Mouse (Mus musculus) forebrain, embryonic 16.5 days (tissue): Measurements from ENCODE around the gene R3hdm1. TPM values are rescaled to one million over a fixed set of nuclear protein-coding genes. Genes with fewer than 3 reads are reported as not detected.

Source experiments
- ATAC-seq: fragments of 200-750 bp; cut with Nextera tagmentation; 2 replicates; pipeline ENCODE4 v1.8.0; 2017; ENCODE audit warnings: mild to moderate bottlenecking, moderate library complexity
- H3K27ac ChIP-seq: fragments of 300-500 bp; sonication (generic); 2 replicates; pipeline ENCODE4 v1.5.1; 2014; ENCODE audit warnings: low read length, control low read depth
- H3K27me3 ChIP-seq: fragments of 300-500 bp; sonication (generic); replicated peaks from 2 replicates; pipeline ENCODE4 v1.6.1; 2014; ENCODE audit warnings: low read length; ENCODE audit not compliant: control insufficient read depth, insufficient read depth
- H3K36me3 ChIP-seq: fragments of 300-500 bp; sonication (generic); 2 replicates; pipeline ENCODE4 v1.6.1; 2014; ENCODE audit not compliant: control insufficient read depth, insufficient read depth
- H3K4me1 ChIP-seq: fragments of 300-500 bp; sonication (generic); replicated peaks from 2 replicates; pipeline ENCODE4 v1.6.1; 2014; ENCODE audit warnings: low read length; ENCODE audit not compliant: control insufficient read depth, insufficient read depth
- H3K4me2 ChIP-seq: fragments of 300-500 bp; sonication (generic); 2 replicates; pipeline ENCODE4 v1.6.1; 2014; ENCODE audit warnings: mild to moderate bottlenecking, low read length, control low read depth
- H3K4me3 ChIP-seq: fragments of 300-500 bp; sonication (generic); replicated peaks from 2 replicates; pipeline ENCODE4 v1.5.1; 2014; ENCODE audit warnings: mild to moderate bottlenecking, low read length, control low read depth
- H3K9ac ChIP-seq: fragments of 300-500 bp; sonication (generic); replicated peaks from 2 replicates; pipeline ENCODE4 v1.6.1; 2014; ENCODE audit warnings: low read depth, low read length, control low read depth
- H3K9me3 ChIP-seq: fragments of 300-500 bp; sonication (generic); 2 replicates; pipeline ENCODE4 v1.6.1; 2016; ENCODE audit warnings: low read length; ENCODE audit not compliant: control insufficient read depth
- WGBS: fragments of 180-500 bp; shearing (Covaris S2); extraction: QIAGEN DNeasy Blood & Tissue Kit; methylation state at CpG from one replicate; pipeline ENCODE4 v1.1.7; 2014; 5-methylcytosine and 5-hydroxymethylcytosine counted together
- polyA plus RNA-seq: library from polyadenylated mRNA; unstranded; fragments of >200 nt; fragmentation: Nextera tagmentation; extraction: Ambion mirVana; gene quantifications from 2 replicates; pipeline ENCODE4 v1.2.1, GENCODE M21; 2015

The R3hdm1 gene
- polyA plus RNA-seq, result 95.8 and 109 TPM in 2 replicates

DNA sequence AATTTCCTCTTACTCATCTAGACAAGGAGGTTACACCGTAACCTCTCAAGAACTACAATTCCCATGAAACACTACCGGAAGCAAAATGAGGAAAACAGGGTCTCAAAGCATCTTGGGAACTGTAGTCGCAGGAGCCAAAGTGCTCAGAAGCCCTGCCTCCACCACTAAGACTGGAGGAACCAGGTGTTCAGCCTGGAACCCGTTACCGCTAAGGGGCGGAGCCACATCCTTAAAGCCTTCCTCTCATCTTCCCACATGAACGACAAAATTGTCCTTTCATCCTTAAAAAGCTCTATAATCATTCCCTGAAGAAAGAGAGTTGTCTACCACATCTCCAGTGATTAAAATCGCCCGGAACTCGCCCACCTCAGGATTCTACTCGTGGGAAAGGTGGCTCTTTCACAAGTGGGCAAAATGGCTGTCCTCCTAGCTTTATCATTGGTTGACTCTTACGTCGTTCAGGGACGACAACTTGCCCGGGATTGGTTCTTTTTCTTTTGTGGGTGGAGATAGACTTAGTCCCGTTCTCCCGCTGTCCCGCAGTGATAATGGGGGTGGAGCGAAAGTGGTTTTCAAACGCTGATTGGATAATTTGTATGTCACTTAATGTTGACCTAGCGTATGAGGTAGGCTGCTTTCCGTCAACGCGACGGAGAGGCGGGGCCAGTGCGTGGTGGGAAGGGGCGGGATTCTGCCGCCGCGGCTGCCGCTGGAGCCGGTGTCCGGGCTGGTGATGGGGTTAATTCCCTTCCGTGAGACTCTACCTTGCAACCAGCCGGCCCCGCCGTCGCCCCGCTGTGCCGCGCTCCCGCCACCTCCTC, at the start of gene R3hdm1, which contains the start of gene Zranb3:
TSS of gene R3hdm1 (plus strand) at position 661 of the 821 bp plus-strand sequence.
TSS of gene Zranb3 (minus strand) at position 407 of the 821 bp plus-strand sequence.
- H3K27ac ChIP-seq, result peak within 1 kb of the TSS; percentile 96
- no peaks in the 10 kb centered on the region for H3K27me3 ChIP-seq
- no peaks in the 10 kb centered on the region for H3K9me3 ChIP-seq
- H3K36me3 ChIP-seq, result no peaks in the 10 kb centered on the region
- H3K4me3 ChIP-seq, result peak within 1 kb of the TSS; percentile 94
- peak; percentile 95 for ATAC-seq
- H3K9ac ChIP-seq, result peak within 1 kb of the TSS; percentile 94
- under 1% methylated on average over 43 of the region's 43 CpGs for WGBS
- H3K4me1 ChIP-seq, result peaks cover 12% of the 10 kb centered on the region
- H3K4me2 ChIP-seq, result peak within 1 kb of the TSS; percentile 79

DNA sequence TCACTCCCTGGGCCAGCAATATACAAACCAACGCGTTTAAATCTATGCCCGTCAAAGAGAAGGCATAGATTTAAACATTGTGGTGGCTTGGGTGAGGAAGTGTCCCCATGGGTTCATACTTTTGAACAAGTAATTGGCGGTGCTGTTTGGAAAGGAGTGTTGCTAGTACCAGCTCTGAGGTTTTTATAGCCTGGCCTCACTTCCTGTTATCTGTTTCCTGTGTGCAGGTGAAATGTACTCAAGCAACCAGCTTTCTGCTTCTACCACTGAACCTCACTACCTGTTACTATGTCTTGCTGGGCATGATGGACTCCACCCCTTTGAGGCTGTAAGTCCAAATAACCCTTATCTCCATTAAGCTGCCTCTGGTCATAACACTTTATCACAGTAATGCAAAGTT, 45.8 kb upstream of the R3hdm1 start:
- H3K4me3 ChIP-seq, result no peak overlapping the region
- no peak overlapping the region for H3K4me2 ChIP-seq
- no peak overlapping the region for H3K27ac ChIP-seq
- 98% methylated on average over 4 of the region's 4 CpGs for WGBS
- H3K9me3 ChIP-seq, result no peaks in the 10 kb centered on the region
- H3K4me1 ChIP-seq, result no peaks in the 10 kb centered on the region
- H3K27me3 ChIP-seq, result no peaks in the 10 kb centered on the region
- no peaks in the 10 kb centered on the region for H3K36me3 ChIP-seq
- ATAC-seq, result no peak
- H3K9ac ChIP-seq, result no peak overlapping the region

DNA sequence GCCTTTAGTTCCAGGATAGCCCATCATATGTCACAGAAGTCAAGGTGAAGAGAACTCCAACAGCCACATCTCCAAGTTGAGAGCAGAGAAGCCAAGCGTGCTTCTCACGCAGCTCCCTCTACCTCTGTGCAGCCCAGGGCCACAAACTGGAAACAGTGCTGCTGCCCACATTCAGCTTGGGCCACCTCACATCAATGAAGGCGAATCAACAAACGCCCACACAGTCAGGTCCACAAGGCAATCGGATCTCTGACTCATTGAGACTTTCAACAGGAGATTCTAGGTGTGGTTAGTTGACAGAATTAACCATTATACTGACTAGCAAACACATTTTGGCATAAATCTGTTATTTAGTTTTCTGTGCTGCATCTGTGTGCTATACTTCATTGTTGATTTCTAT, 44.5 kb upstream of the R3hdm1 start:
- H3K4me1 ChIP-seq, result no peaks in the 10 kb centered on the region
- ATAC-seq, result no peak
- 95% methylated on average over 5 of the region's 5 CpGs for WGBS
- no peaks in the 10 kb centered on the region for H3K27me3 ChIP-seq
- no peaks in the 10 kb centered on the region for H3K9me3 ChIP-seq
- no peaks in the 10 kb centered on the region for H3K36me3 ChIP-seq
- H3K4me2 ChIP-seq, result no peak overlapping the region
- H3K27ac ChIP-seq, result no peak overlapping the region
- H3K9ac ChIP-seq, result no peak overlapping the region
- no peak overlapping the region for H3K4me3 ChIP-seq

DNA sequence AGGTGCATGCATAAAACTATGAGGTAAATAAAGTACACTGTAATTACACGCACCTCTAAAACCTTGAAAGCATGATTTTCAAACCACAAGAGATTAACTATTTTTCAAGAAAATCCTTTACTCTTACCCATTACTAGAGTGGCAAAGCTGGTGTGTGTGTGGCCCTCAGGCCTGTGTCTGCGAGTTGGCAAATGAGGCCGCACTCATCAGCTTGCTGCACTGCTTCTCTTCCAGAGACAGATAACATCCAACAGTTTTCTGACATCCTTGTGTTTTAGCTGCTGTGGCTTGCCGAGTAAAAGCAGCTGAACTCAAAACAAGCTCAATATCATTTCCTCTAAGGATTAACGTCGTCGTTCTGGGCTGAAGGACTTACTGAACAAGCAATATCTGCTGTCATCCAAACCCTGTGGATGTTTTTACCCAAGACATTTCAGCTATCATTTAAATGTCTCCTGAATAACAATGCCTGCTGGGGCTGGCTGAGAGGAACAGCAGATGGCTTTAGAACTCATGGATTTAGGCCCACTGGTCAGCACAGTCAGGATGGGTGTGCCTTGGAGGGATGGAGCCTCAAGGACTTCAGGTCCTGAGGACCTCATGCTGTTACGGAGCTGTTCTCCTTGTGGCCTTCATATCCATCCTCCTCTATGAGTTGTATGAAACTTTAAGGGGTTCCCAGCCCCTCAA, 42.3 kb upstream of the R3hdm1 start:
- ATAC-seq, result no peak

DNA sequence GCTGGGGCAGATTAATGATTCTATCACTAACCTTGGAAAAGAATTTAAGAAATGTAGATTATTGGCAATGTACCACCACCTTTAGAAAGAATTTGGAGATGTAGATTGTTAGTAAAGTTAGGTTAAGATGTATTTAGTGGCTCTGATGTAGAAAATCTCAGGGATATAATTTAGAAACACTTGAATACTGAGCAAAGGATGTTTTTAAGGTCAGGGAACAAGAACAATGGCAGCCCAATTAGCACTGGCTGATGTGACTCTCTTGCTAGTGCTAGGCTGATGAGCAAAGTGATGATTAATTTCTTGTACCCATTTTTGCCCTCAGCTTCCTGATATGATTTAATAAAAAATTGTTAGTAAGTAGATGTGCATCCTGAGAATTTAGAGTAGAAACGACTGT, 41.7 kb upstream of the R3hdm1 start:
- H3K9ac ChIP-seq, result no peak overlapping the region
- H3K27ac ChIP-seq, result no peak overlapping the region
- WGBS, result 79% methylated on average over 1 of the region's 1 CpGs
- H3K4me1 ChIP-seq, result no peaks in the 10 kb centered on the region
- no peak for ATAC-seq
- H3K4me3 ChIP-seq, result no peak overlapping the region
- no peaks in the 10 kb centered on the region for H3K27me3 ChIP-seq
- no peak overlapping the region for H3K4me2 ChIP-seq
- H3K9me3 ChIP-seq, result no peaks in the 10 kb centered on the region
- no peaks in the 10 kb centered on the region for H3K36me3 ChIP-seq

More for the DNA sequence above, 42.3 kb upstream of the R3hdm1 start:
- H3K27ac ChIP-seq, result no peak overlapping the region
- H3K4me1 ChIP-seq, result no peaks in the 10 kb centered on the region
- H3K9me3 ChIP-seq, result no peaks in the 10 kb centered on the region
- H3K9ac ChIP-seq, result no peak overlapping the region
- 70% methylated on average over 8 of the region's 8 CpGs for WGBS
- H3K27me3 ChIP-seq, result no peaks in the 10 kb centered on the region
- H3K36me3 ChIP-seq, result no peaks in the 10 kb centered on the region
- H3K4me3 ChIP-seq, result no peak overlapping the region
- no peak overlapping the region for H3K4me2 ChIP-seq

DNA sequence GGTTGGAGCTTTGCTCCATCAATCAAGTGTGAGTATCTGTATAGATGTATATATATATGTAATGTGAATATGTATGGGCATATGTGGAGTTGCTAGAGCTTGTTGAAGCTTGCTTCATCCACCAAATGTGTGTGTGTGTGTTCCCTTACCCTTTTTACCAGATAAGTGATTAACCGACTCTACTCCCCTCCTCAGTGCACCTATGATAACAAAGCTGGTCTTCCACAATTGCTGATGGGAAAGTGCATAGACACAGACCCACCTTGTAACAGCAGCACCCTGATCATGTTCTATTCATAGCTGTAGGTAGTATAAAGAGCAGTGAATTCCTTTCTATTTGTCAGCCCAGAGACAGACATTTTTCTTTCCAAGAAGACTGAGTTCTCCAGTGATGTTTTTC, 40.9 kb upstream of the R3hdm1 start:
- Histone ChIP-seq H3K4me3 (no peak overlapping the region), H3K9ac (no peak overlapping the region), H3K36me3 (no peaks in the 10 kb centered on the region), H3K27ac (no peak overlapping the region), H3K4me2 (no peak overlapping the region), H3K27me3 (no peaks in the 10 kb centered on the region), H3K9me3 (no peaks in the 10 kb centered on the region), H3K4me1 (no peaks in the 10 kb centered on the region)
- 80% methylated on average over 1 of the region's 1 CpGs for WGBS
- no peak for ATAC-seq

DNA sequence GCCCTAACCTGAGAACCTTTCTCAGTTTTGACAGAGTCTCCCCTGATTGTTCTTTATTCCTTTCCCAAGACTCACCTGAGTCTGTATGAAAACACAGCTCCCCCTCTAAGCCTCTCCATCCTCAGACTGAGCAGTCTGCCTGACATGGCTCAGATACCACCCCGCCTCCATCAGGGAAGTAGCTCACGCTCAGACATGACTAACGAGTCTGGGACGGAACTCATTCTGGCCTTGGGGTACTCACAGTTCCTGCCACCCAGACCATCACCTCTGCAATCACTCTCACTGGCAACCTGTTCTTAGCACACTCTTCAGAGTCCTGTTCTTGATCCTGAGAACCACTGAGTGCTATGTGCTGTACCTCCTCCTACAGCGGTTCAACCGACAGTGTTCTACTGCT, 38.4 kb upstream of the R3hdm1 start:
- Histone ChIP-seq H3K4me1 (no peaks in the 10 kb centered on the region), H3K4me3 (no peak overlapping the region), H3K27me3 (no peaks in the 10 kb centered on the region), H3K4me2 (no peak overlapping the region), H3K9ac (no peak overlapping the region), H3K36me3 (no peaks in the 10 kb centered on the region), H3K9me3 (no peaks in the 10 kb centered on the region), H3K27ac (no peak overlapping the region)
- no peak for ATAC-seq
- 84% methylated on average over 6 of the region's 6 CpGs for WGBS

DNA sequence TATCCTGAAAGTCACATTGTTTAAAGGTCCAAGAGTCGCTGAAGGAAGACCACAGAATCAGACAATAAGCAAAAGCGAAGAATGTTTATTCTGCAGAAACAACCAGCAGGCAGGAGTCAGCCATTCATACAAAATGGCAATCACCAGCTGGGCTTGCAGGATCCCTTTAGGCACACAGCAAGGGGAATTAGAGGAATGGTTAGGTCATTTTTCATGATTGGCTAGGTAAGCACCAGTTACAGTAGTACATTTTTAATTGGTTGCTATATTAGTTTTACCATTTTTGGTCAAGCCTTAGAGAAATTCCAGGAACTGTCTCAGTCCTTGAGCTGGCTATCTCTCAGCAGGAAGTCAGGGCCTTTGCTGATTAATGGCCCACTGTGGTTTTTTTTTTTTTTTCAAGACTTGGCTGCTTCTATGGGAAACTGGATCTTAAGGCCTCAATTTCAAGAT, 34.1 kb upstream of the R3hdm1 start:
- H3K4me2 ChIP-seq, result no peak overlapping the region
- H3K4me1 ChIP-seq, result no peaks in the 10 kb centered on the region
- WGBS, result 84% methylated on average over 2 of the region's 2 CpGs
- H3K27me3 ChIP-seq, result no peaks in the 10 kb centered on the region
- no peak overlapping the region for H3K27ac ChIP-seq
- no peak for ATAC-seq
- no peak overlapping the region for H3K9ac ChIP-seq
- H3K9me3 ChIP-seq, result no peaks in the 10 kb centered on the region
- H3K36me3 ChIP-seq, result no peaks in the 10 kb centered on the region
- H3K4me3 ChIP-seq, result no peak overlapping the region

DNA sequence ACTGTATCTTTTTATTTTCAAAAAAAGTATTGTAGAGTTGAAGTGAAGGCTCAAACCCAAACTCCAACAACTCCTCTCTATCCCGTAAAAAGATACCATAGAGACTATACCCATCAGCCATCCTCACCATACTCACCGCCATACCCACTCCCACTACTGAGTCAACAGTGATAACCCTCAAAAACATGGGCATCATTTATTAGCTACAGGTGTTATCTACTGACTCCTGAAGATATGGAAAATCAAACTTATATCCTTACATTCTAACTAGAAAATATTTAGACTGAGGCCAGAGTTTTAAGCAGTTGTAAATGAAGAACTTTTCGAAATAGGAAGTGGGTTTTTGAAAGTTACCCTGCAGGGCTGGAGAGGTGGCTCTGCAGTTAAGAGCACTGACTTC, 33.1 kb upstream of the R3hdm1 start:
- Histone ChIP-seq H3K4me2 (no peak overlapping the region), H3K9me3 (no peaks in the 10 kb centered on the region), H3K27me3 (no peaks in the 10 kb centered on the region), H3K36me3 (no peaks in the 10 kb centered on the region), H3K4me1 (no peaks in the 10 kb centered on the region), H3K4me3 (no peak overlapping the region), H3K27ac (no peak overlapping the region), H3K9ac (no peak overlapping the region)
- no peak for ATAC-seq
- 97% methylated on average over 3 of the region's 3 CpGs for WGBS
